Mouse (Mus musculus) forebrain, embryonic 15.5 days (tissue): Measurements from ENCODE around the gene Cd37. TPM values are rescaled to one million over a fixed set of nuclear protein-coding genes. Genes with fewer than 3 reads are reported as not detected.
A peak's percentile ranks its signal among the peaks of the same experiment; 100 is the strongest.

Source experiments
- ATAC-seq: fragments of 200-750 bp; cut with Nextera tagmentation; replicated peaks from 2 replicates; pipeline ENCODE4 v1.8.0; 2017; ENCODE audit warnings: mild to moderate bottlenecking, moderate TSS enrichment, moderate library complexity
- H3K27ac ChIP-seq: fragments of 300-500 bp; sonication (generic); replicated peaks from 2 replicates; pipeline ENCODE4 v1.5.1; 2015; ENCODE audit warnings: mild to moderate bottlenecking, inconsistent platforms
- H3K27me3 ChIP-seq: fragments of 300-500 bp; sonication (generic); 2 replicates; pipeline ENCODE4 v1.6.1; 2015; ENCODE audit warnings: inconsistent platforms
- H3K36me3 ChIP-seq: fragments of 300-500 bp; sonication (generic); 2 replicates; pipeline ENCODE4 v1.6.1; 2015; ENCODE audit warnings: mild to moderate bottlenecking, inconsistent platforms
- H3K4me1 ChIP-seq: fragments of 300-500 bp; sonication (generic); 2 replicates; pipeline ENCODE4 v1.6.1; 2015; ENCODE audit warnings: inconsistent platforms
- H3K4me2 ChIP-seq: fragments of 300-500 bp; sonication (generic); replicated peaks from 2 replicates; pipeline ENCODE4 v1.6.1; 2015; ENCODE audit warnings: mild to moderate bottlenecking, inconsistent platforms
- H3K4me3 ChIP-seq: fragments of 300-500 bp; sonication (generic); 2 replicates; pipeline ENCODE4 v1.5.1; 2015; ENCODE audit warnings: mild to moderate bottlenecking, inconsistent platforms
- H3K9ac ChIP-seq: fragments of 300-500 bp; sonication (generic); replicated peaks from 2 replicates; pipeline ENCODE4 v1.6.1; 2015; ENCODE audit warnings: mild to moderate bottlenecking, inconsistent platforms
- H3K9me3 ChIP-seq: fragments of 300-500 bp; sonication (generic); 2 replicates; pipeline ENCODE4 v1.6.1; 2016; ENCODE audit warnings: inconsistent platforms
- WGBS: fragments of 180-500 bp; shearing (Covaris S2); methylation state at CpG from one replicate; pipeline ENCODE4 v1.1.7; 2015; ENCODE audit warnings: mixed read lengths; 5-methylcytosine and 5-hydroxymethylcytosine counted together
- polyA plus RNA-seq: library from polyadenylated mRNA; unstranded; fragments of >200 nt; fragmentation: Nextera tagmentation; extraction: Ambion mirVana; gene quantifications from 2 replicates; pipeline ENCODE4 v1.2.1, GENCODE M21; 2015

The Cd37 gene
- polyA plus RNA-seq, 1 experiment from 2014 or later: 1.6 TPM

DNA sequence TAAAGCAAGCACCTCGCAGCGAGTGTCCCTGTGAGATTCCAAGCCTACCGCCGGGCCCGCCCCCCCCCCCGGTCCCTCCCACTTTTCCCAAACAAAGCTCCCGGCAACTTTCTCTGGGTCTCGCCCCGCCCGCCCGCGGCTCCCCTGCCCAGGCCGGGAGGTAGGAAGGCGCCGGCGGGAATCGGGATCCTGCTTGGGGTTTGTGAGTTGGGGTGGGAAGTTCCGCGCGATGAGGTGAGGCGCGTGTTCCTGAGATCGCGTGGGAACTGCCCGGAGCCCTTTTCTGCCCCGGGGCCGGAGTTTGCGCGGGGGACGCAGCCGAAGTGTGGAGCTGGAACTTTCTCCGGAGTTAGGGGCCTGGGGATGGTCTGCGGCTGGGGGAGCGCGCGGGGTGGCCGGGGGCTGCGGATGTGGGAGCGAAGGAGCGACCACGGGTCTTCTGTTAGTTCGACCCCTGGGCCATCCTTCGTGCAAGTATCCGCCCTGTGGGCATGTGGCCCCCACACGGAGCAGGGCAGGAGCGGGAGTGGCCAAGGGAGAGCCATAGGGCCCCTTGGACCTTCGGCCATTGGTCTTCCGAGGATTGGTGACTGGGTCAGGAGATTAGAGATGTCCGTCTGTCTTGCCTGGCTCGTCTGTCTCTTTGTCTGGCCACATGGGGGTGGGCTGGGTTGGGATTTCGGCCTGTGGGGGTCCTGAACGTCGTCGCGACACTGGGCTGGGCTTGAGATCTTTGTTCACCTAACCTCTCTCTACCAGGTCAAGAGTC, 23.1 kb downstream of the Cd37 start, which contains the start of gene Tead2:
Tead2 (plus strand) TSS at position 81 of the 769 bp plus-strand sequence.
- Histone ChIP-seq H3K4me2 (peak within 1 kb of the TSS; percentile 91), H3K4me3 (peak within 1 kb of the TSS; percentile 52), H3K9me3 (no peaks in the 10 kb centered on the region), H3K27ac (peak within 1 kb of the TSS; percentile 78), H3K9ac (peak within 1 kb of the TSS; percentile 72), H3K27me3 (peaks cover 13% of the 10 kb centered on the region; the same call in 1 of the 2 replicates), H3K36me3 (peaks cover 6% of the 10 kb centered on the region; the same call in 1 of the 2 replicates), H3K4me1 (peaks cover 29% of the 10 kb centered on the region)
- peak; percentile 39; the same call in 1 of the 2 replicates for ATAC-seq
- WGBS: 2% methylated on average over 54 of the region's 55 CpGs

DNA sequence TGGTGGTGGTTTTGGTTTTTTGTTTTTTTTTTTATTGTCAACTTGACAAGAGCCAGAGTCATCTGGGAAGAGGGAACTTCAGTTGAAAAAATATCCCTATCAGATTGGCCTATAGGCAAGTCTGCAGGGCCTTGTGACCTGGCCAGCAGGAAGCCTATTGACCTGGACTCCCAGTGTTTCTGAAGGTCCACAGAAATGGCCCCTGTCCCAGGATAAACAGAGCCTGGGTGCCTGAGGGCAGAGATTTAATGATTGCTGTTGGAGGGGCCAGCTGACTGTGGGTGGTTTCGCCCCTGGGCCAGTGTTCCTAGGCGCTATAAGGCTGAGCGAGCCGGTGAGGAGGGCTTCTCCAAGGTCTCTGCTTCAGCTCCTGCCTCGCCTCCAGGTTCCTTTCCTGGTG, 25.2 kb downstream of the Cd37 start:
- H3K4me2 ChIP-seq: no peak overlapping the region
- ATAC-seq: no peak
- no peaks in the 10 kb centered on the region for H3K9me3 ChIP-seq
- H3K27ac ChIP-seq: peak overlapping the region; percentile 33
- H3K27me3 ChIP-seq: peaks cover 22% of the 10 kb centered on the region
- H3K9ac ChIP-seq: no peak overlapping the region
- H3K4me1 ChIP-seq: peaks cover 26% of the 10 kb centered on the region
- no peaks in the 10 kb centered on the region for H3K36me3 ChIP-seq
- 68% methylated on average over 5 of the region's 5 CpGs for WGBS
- H3K4me3 ChIP-seq: no peak overlapping the region

DNA sequence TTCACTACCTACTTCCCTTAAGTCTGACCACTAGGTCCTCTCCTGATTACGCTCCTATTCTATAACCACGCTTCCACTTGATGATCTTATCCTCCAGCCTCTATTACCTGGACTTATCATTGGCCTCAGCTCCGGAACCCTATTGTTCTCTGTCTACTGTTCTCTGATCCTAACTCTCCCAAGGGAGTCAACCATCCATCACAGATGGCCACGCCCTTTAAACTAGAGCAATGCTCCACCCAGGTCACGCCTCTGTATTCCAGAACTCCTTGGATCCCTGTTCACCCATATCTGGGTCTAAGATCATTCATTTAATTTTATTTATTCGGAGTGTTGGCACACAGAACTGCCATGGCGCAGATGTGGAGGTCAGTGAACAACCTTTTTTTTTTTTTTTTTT, 26.6 kb downstream of the Cd37 start:
- Histone ChIP-seq H3K36me3 (no peaks in the 10 kb centered on the region), H3K4me1 (peaks cover 20% of the 10 kb centered on the region), H3K9ac (no peak overlapping the region), H3K27ac (no peak overlapping the region), H3K27me3 (peaks cover 22% of the 10 kb centered on the region), H3K4me3 (no peak overlapping the region), H3K9me3 (no peaks in the 10 kb centered on the region), H3K4me2 (no peak overlapping the region)
- no peak for ATAC-seq
- WGBS: 86% methylated on average over 7 of the region's 7 CpGs

- peak within 1 kb of the TSS; percentile 33; the same call in 1 of the 2 replicates for H3K27ac ChIP-seq
- H3K4me1 ChIP-seq: peaks cover 15% of the 10 kb centered on the region
- H3K4me3 ChIP-seq: no peak within 1 kb of the TSS
- no peak within 1 kb of the TSS for H3K4me2 ChIP-seq
- no peak within 1 kb of the TSS for H3K9ac ChIP-seq
- H3K27me3 ChIP-seq: peaks cover 22% of the 10 kb centered on the region
- no peak for ATAC-seq
- H3K36me3 ChIP-seq: no peaks in the 10 kb centered on the region
- no peaks in the 10 kb centered on the region for H3K9me3 ChIP-seq
- WGBS: 9% methylated on average over 17 of the region's 17 CpGs
Observed at GRCm38 (mm10) chr7:45211851-45212251, 27.1 kb downstream of the Cd37 start, which contains the start of gene Dkkl1. Gene Dkkl1, minus strand, starts transcription at chr7:45212147.

DNA sequence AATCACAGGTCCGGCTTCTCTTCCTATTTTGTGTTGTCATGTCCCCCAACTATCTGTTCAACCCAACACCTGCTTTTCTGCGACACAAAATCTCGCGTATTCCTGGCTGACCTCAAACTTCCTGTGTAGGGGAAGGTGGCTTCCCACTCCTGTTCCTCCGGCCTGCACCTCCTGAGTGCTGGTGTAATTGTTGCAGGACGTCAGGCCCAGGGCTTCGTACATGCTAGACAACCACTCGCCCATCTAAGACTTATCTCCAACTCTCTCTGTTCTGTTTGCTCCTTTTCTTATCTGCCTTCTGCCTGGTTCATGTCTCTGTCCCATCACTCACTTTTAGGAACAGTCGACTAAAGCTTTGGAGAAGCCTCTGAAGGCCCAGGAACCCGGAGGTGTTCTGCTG, 27.8 kb downstream of the Cd37 start:
- Histone ChIP-seq H3K4me1 (peaks cover 7% of the 10 kb centered on the region), H3K27ac (no peak overlapping the region), H3K27me3 (peaks cover 22% of the 10 kb centered on the region), H3K9me3 (no peaks in the 10 kb centered on the region), H3K9ac (no peak overlapping the region), H3K36me3 (no peaks in the 10 kb centered on the region), H3K4me2 (no peak overlapping the region), H3K4me3 (no peak overlapping the region)
- no peak for ATAC-seq
- WGBS: 85% methylated on average over 10 of the region's 10 CpGs

DNA sequence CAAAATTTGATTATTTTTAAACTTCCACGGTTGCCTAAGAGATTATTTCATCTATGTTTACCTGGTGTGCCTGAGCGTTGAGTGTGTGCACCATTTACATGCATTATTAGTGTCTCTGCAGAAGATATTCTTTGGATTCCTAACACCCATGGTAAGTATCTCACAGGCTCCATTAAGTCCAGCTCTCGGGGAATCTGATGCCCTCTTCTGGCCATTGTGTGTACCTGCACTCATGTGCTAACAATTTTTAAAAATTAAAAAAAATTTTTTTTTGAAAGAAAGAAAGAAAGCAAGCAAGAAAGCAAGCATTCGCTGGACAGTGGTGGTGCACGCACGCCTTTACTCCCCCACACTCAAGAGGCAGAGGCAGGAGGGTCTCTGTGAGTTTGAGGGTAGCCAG, 30.7 kb downstream of the Cd37 start:
- Histone ChIP-seq H3K4me3 (no peak overlapping the region), H3K9ac (no peak overlapping the region), H3K4me2 (no peak overlapping the region), H3K9me3 (no peaks in the 10 kb centered on the region), H3K27me3 (peaks cover 22% of the 10 kb centered on the region), H3K4me1 (0 out of 2 replicates have a peak, but pooled peaks cover 4% of the 10 kb centered on the region), H3K36me3 (no peaks in the 10 kb centered on the region), H3K27ac (no peak overlapping the region)
- 81% methylated on average over 6 of the region's 6 CpGs for WGBS
- ATAC-seq: no peak

- 0 out of 2 replicates have a peak, but pooled peaks cover 4% of the 10 kb centered on the region for H3K4me1 ChIP-seq
- H3K27me3 ChIP-seq: no peaks in the 10 kb centered on the region
- H3K27ac ChIP-seq: peak within 1 kb of the TSS; percentile 82
- H3K9ac ChIP-seq: peak within 1 kb of the TSS; percentile 54
- no peaks in the 10 kb centered on the region for H3K9me3 ChIP-seq
- peak within 1 kb of the TSS; percentile 51 for H3K4me2 ChIP-seq
- no peaks in the 10 kb centered on the region for H3K36me3 ChIP-seq
- H3K4me3 ChIP-seq: peak within 1 kb of the TSS; percentile 48
- WGBS: 9% methylated on average over 44 of the region's 44 CpGs
- peak; percentile 97 for ATAC-seq
Observed at GRCm38 (mm10) chr7:45204380-45205143, 34.4 kb downstream of the Cd37 start, which contains the start of gene Ccdc155. Gene Ccdc155, minus strand, starts transcription at chr7:45204892.

DNA sequence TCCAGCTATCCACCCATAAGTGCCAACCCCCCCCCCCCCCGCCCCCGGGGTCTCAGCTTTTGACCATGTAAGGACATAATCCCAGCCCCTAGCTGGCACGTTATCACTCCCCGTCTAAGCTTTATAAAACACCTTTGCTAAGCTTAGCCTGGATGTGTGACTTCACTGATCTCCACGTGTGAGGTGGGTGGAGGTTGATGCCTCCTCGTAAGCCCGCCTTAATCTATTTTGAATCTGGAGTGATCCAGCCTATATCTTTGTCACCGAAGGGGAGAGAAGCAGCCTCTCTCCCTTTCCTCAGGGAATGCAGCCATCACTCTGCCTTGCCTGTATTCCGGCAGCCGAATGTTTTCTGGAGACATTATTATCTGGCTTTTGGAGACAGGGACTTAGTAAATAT, 36.3 kb downstream of the Cd37 start:
- no peaks in the 10 kb centered on the region for H3K27me3 ChIP-seq
- H3K27ac ChIP-seq: no peak overlapping the region
- H3K4me1 ChIP-seq: peaks cover 16% of the 10 kb centered on the region
- no peak overlapping the region for H3K9ac ChIP-seq
- no peak overlapping the region for H3K4me3 ChIP-seq
- no peaks in the 10 kb centered on the region for H3K9me3 ChIP-seq
- H3K4me2 ChIP-seq: no peak overlapping the region
- 63% methylated on average over 10 of the region's 10 CpGs for WGBS
- no peaks in the 10 kb centered on the region for H3K36me3 ChIP-seq
- ATAC-seq: no peak

DNA sequence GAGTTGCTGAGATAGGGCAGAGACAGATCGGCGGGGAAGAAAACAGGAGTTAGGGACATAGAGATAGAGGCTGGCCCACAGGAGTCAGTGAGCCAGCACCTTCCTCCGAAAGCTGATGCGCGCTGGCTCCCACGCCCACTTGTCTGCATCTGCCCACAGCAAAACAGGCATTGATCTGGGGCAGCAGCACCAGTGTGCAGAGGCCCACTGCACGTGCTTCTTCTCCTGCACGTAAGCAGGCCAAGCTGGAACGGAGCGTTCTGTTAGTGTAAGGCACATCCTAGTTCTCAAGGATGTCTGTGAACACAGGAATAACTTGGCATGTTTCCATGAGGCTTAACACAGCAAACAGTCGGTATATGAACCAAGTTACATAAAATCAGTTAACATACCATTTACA, 40.0 kb downstream of the Cd37 start:
- peaks cover 14% of the 10 kb centered on the region for H3K4me1 ChIP-seq
- 83% methylated on average over 11 of the region's 11 CpGs for WGBS
- no peak overlapping the region for H3K4me3 ChIP-seq
- H3K9ac ChIP-seq: no peak overlapping the region
- H3K4me2 ChIP-seq: no peak overlapping the region
- H3K27me3 ChIP-seq: no peaks in the 10 kb centered on the region
- no peak overlapping the region for H3K27ac ChIP-seq
- no peaks in the 10 kb centered on the region for H3K9me3 ChIP-seq
- no peaks in the 10 kb centered on the region for H3K36me3 ChIP-seq
- no peak for ATAC-seq

- ATAC-seq: no peak; the same call in 1 of the 2 replicates
- no peak overlapping the region for H3K27ac ChIP-seq
- WGBS: 11% methylated on average over 5 of the region's 5 CpGs
- no peak overlapping the region for H3K4me3 ChIP-seq
- no peaks in the 10 kb centered on the region for H3K36me3 ChIP-seq
- no peak overlapping the region for H3K4me2 ChIP-seq
- no peaks in the 10 kb centered on the region for H3K27me3 ChIP-seq
- H3K9me3 ChIP-seq: no peaks in the 10 kb centered on the region
- H3K9ac ChIP-seq: 0 out of 2 replicates have a peak overlapping the region, but pooled peaks have one; percentile 13
- peaks cover 13% of the 10 kb centered on the region for H3K4me1 ChIP-seq
Observed at GRCm38 (mm10) chr7:45198435-45198834, 40.5 kb downstream of the Cd37 start.

- Histone ChIP-seq H3K4me3 (no peak overlapping the region), H3K4me2 (no peak overlapping the region), H3K9me3 (no peaks in the 10 kb centered on the region), H3K36me3 (no peaks in the 10 kb centered on the region), H3K4me1 (peaks cover 13% of the 10 kb centered on the region), H3K9ac (no peak overlapping the region), H3K27ac (no peak overlapping the region), H3K27me3 (no peaks in the 10 kb centered on the region)
- no peak for ATAC-seq
- 71% methylated on average over 5 of the region's 5 CpGs for WGBS
Observed at GRCm38 (mm10) chr7:45196994-45197393, 41.9 kb downstream of the Cd37 start.

DNA sequence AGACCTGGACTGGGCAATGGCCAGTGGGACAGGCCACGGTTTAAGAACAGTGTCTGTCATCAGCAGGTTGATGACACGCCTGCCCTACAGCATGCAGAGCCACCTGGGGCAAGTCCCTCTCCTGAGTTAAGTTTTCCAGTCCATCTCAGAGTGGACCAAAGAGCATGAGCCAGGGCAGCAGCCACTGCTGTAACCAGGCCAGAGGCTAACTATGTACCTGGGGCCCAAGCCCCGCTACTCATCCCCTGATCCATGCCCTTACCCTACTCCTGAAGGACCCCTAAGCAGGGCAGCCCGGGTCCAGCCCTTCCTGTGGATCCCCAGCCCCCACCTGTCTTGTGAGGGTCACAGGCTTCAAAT, 42.8 kb downstream of the Cd37 start:
- no peak for ATAC-seq
- WGBS: 86% methylated on average over 4 of the region's 4 CpGs
- Histone ChIP-seq H3K9me3 (no peaks in the 10 kb centered on the region), H3K9ac (no peak overlapping the region), H3K4me1 (peaks cover 13% of the 10 kb centered on the region), H3K27me3 (no peaks in the 10 kb centered on the region), H3K27ac (no peak overlapping the region), H3K4me3 (no peak overlapping the region), H3K36me3 (no peaks in the 10 kb centered on the region), H3K4me2 (no peak overlapping the region)
